Comparison of ENCODE assay signal across 18 mouse cellular contexts in genomic region chr7:126676631-126677220, GRCm38 (mm10). TPM values are rescaled to one million over a fixed set of nuclear protein-coding genes. Genes with fewer than 3 reads are reported as not detected.
DNase-seq lines count a peak whose midpoint lies in the region; ATAC-seq and TF ChIP-seq lines count a peak whose summit lies in the region.
"Had no signal": no experiment of that assay in that cellular context is flagged by ENCODE, and none has a peak within 500 bp of the region (broad histone marks: within the 10 kb centered on the region; RNA-seq: fewer than 3 reads in every experiment).

No protein-coding gene starts in this region.

- H3K36me3 ChIP-seq in hindbrain, postnatal 0 days (ENCODE audit: insufficient read depth, low read length): peaks cover 16% of the 10 kb centered on the region
- H3K36me3 ChIP-seq in hindbrain, embryonic 10.5 days: peaks cover 57% of the 10 kb centered on the region
- peaks cover 2% of the 10 kb centered on the region; the same call in 1 of the 2 replicates for H3K36me3 ChIP-seq in liver, embryonic 16.5 days (ENCODE audit: control insufficient read depth, insufficient read depth)
- H3K36me3 ChIP-seq in liver, embryonic 11.5 days (ENCODE audit: control insufficient read depth, insufficient read depth, low read length): peaks cover 3% of the 10 kb centered on the region
- peaks cover 17% of the 10 kb centered on the region for H3K36me3 ChIP-seq in forebrain, postnatal 0 days (ENCODE audit: insufficient read depth)

- H3K4me2 ChIP-seq in hindbrain, postnatal 0 days (ENCODE audit: low read depth, low read length): no peak overlapping the region
- H3K4me2 ChIP-seq in liver, embryonic 16.5 days (ENCODE audit: low read depth, low read length): no peak overlapping the region
- H3K4me2 ChIP-seq in liver, embryonic 11.5 days: no peak overlapping the region
- H3K4me2 ChIP-seq in forebrain, postnatal 0 days (ENCODE audit: low read depth): no peak overlapping the region
- H3K4me2 ChIP-seq: forebrain, embryonic 12.5 days; lung, embryonic 14.5 days; stomach, embryonic 15.5 days had no signal

- H3K4me1 ChIP-seq in hindbrain, postnatal 0 days (ENCODE audit: insufficient read depth, low read length): no peaks in the 10 kb centered on the region
- no peaks in the 10 kb centered on the region for H3K4me1 ChIP-seq in hindbrain, embryonic 10.5 days (replicated peaks)
- H3K4me1 ChIP-seq in liver, embryonic 16.5 days (ENCODE audit: control insufficient read depth, low read depth, low read length): no peaks in the 10 kb centered on the region
- no peaks in the 10 kb centered on the region; the same call in 1 of the 2 replicates for H3K4me1 ChIP-seq in liver, embryonic 11.5 days (replicated peaks; ENCODE audit: control insufficient read depth, insufficient read depth, low read length)
- H3K4me1 ChIP-seq in olfactory bulb, adult 2 months (ENCODE audit: control insufficient read depth, insufficient read depth, low read length): peaks cover 5% of the 10 kb centered on the region; the same call in 1 of the 2 replicates
- H3K4me1 ChIP-seq in forebrain, postnatal 0 days (ENCODE audit: insufficient read depth): no peaks in the 10 kb centered on the region
- H3K4me1 ChIP-seq: forebrain, embryonic 12.5 days; stomach, embryonic 15.5 days had no signal

- no peak for TF ChIP-seq CTCF in gastrocnemius, adult 2 months (IDR thresholded peaks at IDR 0.05)
- TF ChIP-seq CTCF in hindbrain, postnatal 0 days (IDR thresholded peaks at IDR 0.05; ENCODE audit: low read depth): no peak
- no peak for TF ChIP-seq CTCF in olfactory bulb, adult 2 months (IDR thresholded peaks at IDR 0.05; ENCODE audit: insufficient read depth, low read depth, low read length)
- no peak for TF ChIP-seq CTCF in forebrain, postnatal 0 days (IDR thresholded peaks at IDR 0.05; ENCODE audit: low read depth)

- H3K9me3 ChIP-seq in hindbrain, postnatal 0 days (ENCODE audit: low read length): no peaks in the 10 kb centered on the region
- H3K9me3 ChIP-seq in hindbrain, embryonic 10.5 days: no peaks in the 10 kb centered on the region
- H3K9me3 ChIP-seq in liver, embryonic 16.5 days (replicated peaks; ENCODE audit: control insufficient read depth, low read length): no peaks in the 10 kb centered on the region
- no peaks in the 10 kb centered on the region for H3K9me3 ChIP-seq in liver, embryonic 11.5 days (ENCODE audit: control insufficient read depth, low read length)
- no peaks in the 10 kb centered on the region for H3K9me3 ChIP-seq in forebrain, postnatal 0 days (ENCODE audit: low read length)
- H3K9me3 ChIP-seq: forebrain, embryonic 12.5 days; megakaryocyte, embryonic 14.5 days; stomach, embryonic 15.5 days had no signal

- TF ChIP-seq POLR2A in olfactory bulb, adult 2 months (IDR thresholded peaks at IDR 0.05; ENCODE audit: insufficient read depth, low read depth, low read length): no peak

- intact Hi-C loops in gastrocnemius, adult 2 months (cut with DNase I): no loop called here

- no peaks in the 10 kb centered on the region for H3K27me3 ChIP-seq in hindbrain, postnatal 0 days (ENCODE audit: insufficient read depth, low read length)
- no peaks in the 10 kb centered on the region for H3K27me3 ChIP-seq in hindbrain, embryonic 10.5 days (ENCODE audit: insufficient read depth, poor library complexity, severe bottlenecking)
- no peaks in the 10 kb centered on the region for H3K27me3 ChIP-seq in liver, embryonic 16.5 days (ENCODE audit: control insufficient read depth, insufficient read depth, low read depth, low read length)
- H3K27me3 ChIP-seq in liver, embryonic 11.5 days (replicated peaks; ENCODE audit: control insufficient read depth, insufficient read depth, low read length): no peaks in the 10 kb centered on the region
- no peaks in the 10 kb centered on the region for H3K27me3 ChIP-seq in forebrain, postnatal 0 days (ENCODE audit: insufficient read depth, low read length)
- H3K27me3 ChIP-seq: forebrain, embryonic 12.5 days; megakaryocyte, embryonic 14.5 days; stomach, embryonic 15.5 days had no signal

- H3K9ac ChIP-seq in hindbrain, postnatal 0 days (replicated peaks; ENCODE audit: low read length): no peak overlapping the region
- no peak overlapping the region for H3K9ac ChIP-seq in liver, embryonic 16.5 days (ENCODE audit: low read depth, low read length)
- H3K9ac ChIP-seq in liver, embryonic 11.5 days (ENCODE audit: low read depth, low read length): no peak overlapping the region
- no peak overlapping the region for H3K9ac ChIP-seq in forebrain, postnatal 0 days
- H3K9ac ChIP-seq: forebrain, embryonic 12.5 days; lung, embryonic 14.5 days; stomach, embryonic 15.5 days had no signal

- peak overlapping the region; percentile 68 for H3K4me3 ChIP-seq in gastrocnemius, adult 2 months
- no peak overlapping the region for H3K4me3 ChIP-seq in hindbrain, postnatal 0 days (ENCODE audit: low read length)
- H3K4me3 ChIP-seq in hindbrain, embryonic 10.5 days: no peak overlapping the region
- no peak overlapping the region for H3K4me3 ChIP-seq in liver, embryonic 16.5 days (ENCODE audit: low read depth, low read length)
- H3K4me3 ChIP-seq in liver, embryonic 11.5 days (ENCODE audit: low read depth, low read length): no peak overlapping the region
- no peak overlapping the region for H3K4me3 ChIP-seq in olfactory bulb, adult 2 months (ENCODE audit: insufficient read depth, low read depth, low read length)
- H3K4me3 ChIP-seq in forebrain, postnatal 0 days (ENCODE audit: low read depth, low read length): no peak overlapping the region
- H3K4me3 ChIP-seq: forebrain, embryonic 12.5 days; megakaryocyte, embryonic 14.5 days; stomach, embryonic 15.5 days had no signal

- 83% methylated on average over 4 of the region's 4 CpGs for WGBS in hindbrain, postnatal 0 days
- 83% methylated on average over 4 of the region's 4 CpGs for WGBS in hindbrain, embryonic 10.5 days
- 58% methylated on average over 4 of the region's 4 CpGs for WGBS in liver, embryonic 16.5 days (ENCODE audit: insufficient replicate concordance)
- WGBS in liver, embryonic 11.5 days: 89% methylated on average over 4 of the region's 4 CpGs
- WGBS in olfactory bulb, adult 2 months: 81% methylated on average over 4 of the region's 4 CpGs
- 76% methylated on average over 4 of the region's 4 CpGs for WGBS in forebrain, postnatal 0 days

- ATAC-seq in hindbrain, postnatal 0 days: no peak
- ATAC-seq in liver, embryonic 16.5 days (ENCODE audit: low read depth): no peak
- ATAC-seq in liver, embryonic 11.5 days (replicated peaks; ENCODE audit: low FRiP score): no peak
- no peak for ATAC-seq in forebrain, postnatal 0 days

- H3K27ac ChIP-seq in gastrocnemius, adult 2 months: peak overlapping the region; percentile 90
- peak overlapping the region; percentile 70; the same call in 1 of the 2 replicates for H3K27ac ChIP-seq in hindbrain, postnatal 0 days
- no peak overlapping the region for H3K27ac ChIP-seq in hindbrain, embryonic 10.5 days
- peak overlapping the region; percentile 53 for H3K27ac ChIP-seq in liver, embryonic 16.5 days (ENCODE audit: low read length)
- no peak overlapping the region for H3K27ac ChIP-seq in liver, embryonic 11.5 days (ENCODE audit: low read depth, low read length)
- H3K27ac ChIP-seq in olfactory bulb, adult 2 months (ENCODE audit: insufficient read depth, low read depth, low read length): peak overlapping the region; percentile 31
- no peak overlapping the region for H3K27ac ChIP-seq in forebrain, postnatal 0 days (ENCODE audit: low read depth, low read length)
- H3K27ac ChIP-seq: forebrain, embryonic 12.5 days had no signal

- no peak for DNase-seq in gastrocnemius, adult 2 months
- DNase-seq in gastrocnemius, postnatal 10 days: no peak
- no peak for DNase-seq in hindbrain, postnatal 0 days (ENCODE audit: low spot score)
- DNase-seq in hindbrain, embryonic 10.5 days (ENCODE audit: low spot score): no peak
- DNase-seq in liver, embryonic 11.5 days (ENCODE audit: low spot score): no peak
- no peak for DNase-seq in forebrain, postnatal 0 days
- DNase-seq: cerebellum, adult 11-12 months; cerebellum, postnatal 36 days; left cerebral cortex, postnatal 4 days; spleen, adult 18-20 months; thymus, postnatal 14 days had no signal

RNA-seq across cellular contexts. Expression of gene Sult1a1, which starts 0.5 kb away (rescaled TPM):
- total RNA-seq in gastrocnemius, adult 2 months (2021): 10 to 100 TPM; 16.6 to 16.8 TPM
- 10 to 100 TPM; 13.8 to 24.7 TPM for total RNA-seq in gastrocnemius, postnatal 10 days (2021)
- total RNA-seq in hindbrain, postnatal 0 days (2014; rRNA removed): 22.1 and 34.8 TPM in 2 replicates
- 19.4 and 22.4 TPM in 2 replicates for polyA plus RNA-seq in hindbrain, postnatal 0 days (2015; fragmentation: Nextera tagmentation; extraction: Ambion mirVana)
- polyA plus RNA-seq in hindbrain, embryonic 10.5 days (2016; fragmentation: Nextera tagmentation; extraction: Ambion mirVana): 0.19 and 0.30 TPM in 2 replicates
- 69.5 and 88.7 TPM in 2 replicates for polyA plus RNA-seq in liver, embryonic 16.5 days (2015; fragmentation: Nextera tagmentation; extraction: Ambion mirVana)
- 0.14 and 0.44 TPM in 2 replicates for polyA plus RNA-seq in liver, embryonic 11.5 days (2014; fragmentation: Nextera tagmentation; extraction: Ambion mirVana)
- not detected in 2 replicates for polyA plus RNA-seq in olfactory bulb, adult 2 months (2012; ENCODE audit: insufficient read depth, insufficient read length, low replicate concordance, missing spikeins)
- 15.8 and 22.8 TPM in 2 replicates for total RNA-seq in forebrain, postnatal 0 days (2014; rRNA removed)
- 15.4 and 16.0 TPM in 2 replicates for polyA plus RNA-seq in forebrain, postnatal 0 days (2015; fragmentation: Nextera tagmentation; extraction: Ambion mirVana)
- total RNA-seq: MEL had no signal

RNA-seq across cellular contexts. Expression of gene Bola2, which starts 18.5 kb away (rescaled TPM):
- 10 to 100 TPM; 35.1 to 36.9 TPM for total RNA-seq in gastrocnemius, adult 2 months (2021)
- 10 to 100 TPM; 53.6 to 54.4 TPM for total RNA-seq in gastrocnemius, postnatal 10 days (2021)
- 67.1 and 122 TPM in 2 replicates for total RNA-seq in hindbrain, postnatal 0 days (2014; rRNA removed)
- polyA plus RNA-seq in hindbrain, postnatal 0 days (2015; fragmentation: Nextera tagmentation; extraction: Ambion mirVana): 164 and 172 TPM in 2 replicates
- polyA plus RNA-seq in hindbrain, embryonic 10.5 days (2016; fragmentation: Nextera tagmentation; extraction: Ambion mirVana): 208 and 212 TPM in 2 replicates
- polyA plus RNA-seq in liver, embryonic 16.5 days (2015; fragmentation: Nextera tagmentation; extraction: Ambion mirVana): 72.6 and 78.4 TPM in 2 replicates
- 210 and 217 TPM in 2 replicates for polyA plus RNA-seq in liver, embryonic 11.5 days (2014; fragmentation: Nextera tagmentation; extraction: Ambion mirVana)
- not detected in 2 replicates for polyA plus RNA-seq in olfactory bulb, adult 2 months (2012; ENCODE audit: insufficient read depth, insufficient read length, low replicate concordance, missing spikeins)
- total RNA-seq in forebrain, postnatal 0 days (2014; rRNA removed): 66.9 and 115 TPM in 2 replicates
- polyA plus RNA-seq in forebrain, postnatal 0 days (2015; fragmentation: Nextera tagmentation; extraction: Ambion mirVana): 139 and 205 TPM in 2 replicates

RNA-seq across cellular contexts. Expression of gene Slx1b, which starts 18.9 kb away (rescaled TPM):
- 1 to 10 TPM; 2.7 to 3.3 TPM for total RNA-seq in gastrocnemius, adult 2 months (2021)
- 1 to 10 TPM; 4.2 to 6.1 TPM for total RNA-seq in gastrocnemius, postnatal 10 days (2021)
- 17.0 and 17.6 TPM in 2 replicates for total RNA-seq in hindbrain, postnatal 0 days (2014; rRNA removed)
- polyA plus RNA-seq in hindbrain, postnatal 0 days (2015; fragmentation: Nextera tagmentation; extraction: Ambion mirVana): 8.6 and 9.3 TPM in 2 replicates
- polyA plus RNA-seq in hindbrain, embryonic 10.5 days (2016; fragmentation: Nextera tagmentation; extraction: Ambion mirVana): 15.3 and 16.6 TPM in 2 replicates
- polyA plus RNA-seq in liver, embryonic 16.5 days (2015; fragmentation: Nextera tagmentation; extraction: Ambion mirVana): 2.4 and 2.8 TPM in 2 replicates
- polyA plus RNA-seq in liver, embryonic 11.5 days (2014; fragmentation: Nextera tagmentation; extraction: Ambion mirVana): 6.6 and 7.7 TPM in 2 replicates
- not detected in 2 replicates for polyA plus RNA-seq in olfactory bulb, adult 2 months (2012; ENCODE audit: insufficient read depth, insufficient read length, low replicate concordance, missing spikeins)
- total RNA-seq in forebrain, postnatal 0 days (2014; rRNA removed): 15.8 and 17.9 TPM in 2 replicates
- polyA plus RNA-seq in forebrain, postnatal 0 days (2015; fragmentation: Nextera tagmentation; extraction: Ambion mirVana): 7.5 and 10.1 TPM in 2 replicates

RNA-seq across cellular contexts. Expression of gene Sgf29, which starts 27.6 kb away (rescaled TPM):
- total RNA-seq in gastrocnemius, adult 2 months (2021): 10 to 100 TPM; 30.0 to 34.1 TPM
- total RNA-seq in gastrocnemius, postnatal 10 days (2021): 10 to 100 TPM; 21.9 to 22.9 TPM
- total RNA-seq in hindbrain, postnatal 0 days (2014; rRNA removed): 35.1 and 36.3 TPM in 2 replicates
- 47.0 and 49.9 TPM in 2 replicates for polyA plus RNA-seq in hindbrain, postnatal 0 days (2015; fragmentation: Nextera tagmentation; extraction: Ambion mirVana)
- polyA plus RNA-seq in hindbrain, embryonic 10.5 days (2016; fragmentation: Nextera tagmentation; extraction: Ambion mirVana): 57.6 and 62.7 TPM in 2 replicates
- polyA plus RNA-seq in liver, embryonic 16.5 days (2015; fragmentation: Nextera tagmentation; extraction: Ambion mirVana): 20.8 and 28.6 TPM in 2 replicates
- 53.7 and 64.5 TPM in 2 replicates for polyA plus RNA-seq in liver, embryonic 11.5 days (2014; fragmentation: Nextera tagmentation; extraction: Ambion mirVana)
- not detected in 2 replicates for polyA plus RNA-seq in olfactory bulb, adult 2 months (2012; ENCODE audit: insufficient read depth, insufficient read length, low replicate concordance, missing spikeins)
- 22.8 and 37.1 TPM in 2 replicates for total RNA-seq in forebrain, postnatal 0 days (2014; rRNA removed)
- polyA plus RNA-seq in forebrain, postnatal 0 days (2015; fragmentation: Nextera tagmentation; extraction: Ambion mirVana): 59.6 and 62.3 TPM in 2 replicates

RNA-seq across cellular contexts. Expression of gene Coro1a, which starts 30.9 kb away (rescaled TPM):
- 1 to 10 TPM; 2.3 to 2.4 TPM for total RNA-seq in gastrocnemius, adult 2 months (2021)
- total RNA-seq in gastrocnemius, postnatal 10 days (2021): 1 to 10 TPM; 5.0 to 7.0 TPM
- 113 and 150 TPM in 2 replicates for total RNA-seq in hindbrain, postnatal 0 days (2014; rRNA removed)
- polyA plus RNA-seq in hindbrain, postnatal 0 days (2015; fragmentation: Nextera tagmentation; extraction: Ambion mirVana): 88.1 and 93.7 TPM in 2 replicates
- polyA plus RNA-seq in hindbrain, embryonic 10.5 days (2016; fragmentation: Nextera tagmentation; extraction: Ambion mirVana): 49.2 and 59.5 TPM in 2 replicates
- polyA plus RNA-seq in liver, embryonic 16.5 days (2015; fragmentation: Nextera tagmentation; extraction: Ambion mirVana): 98.9 and 105 TPM in 2 replicates
- polyA plus RNA-seq in liver, embryonic 11.5 days (2014; fragmentation: Nextera tagmentation; extraction: Ambion mirVana): 94.0 and 94.9 TPM in 2 replicates
- polyA plus RNA-seq in olfactory bulb, adult 2 months (2012; ENCODE audit: insufficient read depth, insufficient read length, low replicate concordance, missing spikeins): 309 and 598 TPM in 2 replicates
- total RNA-seq in forebrain, postnatal 0 days (2014; rRNA removed): 121 and 169 TPM in 2 replicates
- 118 and 146 TPM in 2 replicates for polyA plus RNA-seq in forebrain, postnatal 0 days (2015; fragmentation: Nextera tagmentation; extraction: Ambion mirVana)

Comparison
In these comparisons a context has a peak if more than half of its experiments do, and no peak if none do; other contexts are left out.
1. H3K27ac ChIP-seq: peak in gastrocnemius, adult 2 months (single experiment), hindbrain, postnatal 0 days (single experiment), liver, embryonic 16.5 days (single experiment) and olfactory bulb, adult 2 months (single experiment); none in hindbrain, embryonic 10.5 days (single experiment), liver, embryonic 11.5 days (single experiment) and forebrain, postnatal 0 days (single experiment).
2. RNA of gene Sult1a1, which starts 0.5 kb away (polyA plus RNA-seq): 69.5 to 88.7 TPM in liver, embryonic 16.5 days, 19.4 to 22.4 TPM in hindbrain, postnatal 0 days and 15.4 to 16.0 TPM in forebrain, postnatal 0 days; 0.14 to 0.44 TPM in liver, embryonic 11.5 days, 0.19 to 0.30 TPM in hindbrain, embryonic 10.5 days and not detected in olfactory bulb, adult 2 months; every median in the first group is over 10 times any median in the second.
3. RNA of gene Bola2, which starts 18.5 kb away (polyA plus RNA-seq): 210 to 217 TPM in liver, embryonic 11.5 days, 208 to 212 TPM in hindbrain, embryonic 10.5 days, 164 to 172 TPM in hindbrain, postnatal 0 days, 139 to 205 TPM in forebrain, postnatal 0 days and 72.6 to 78.4 TPM in liver, embryonic 16.5 days; not detected in olfactory bulb, adult 2 months; every median in the first group is over 10 times any median in the second.